In genomic region chr17:14516097-14516496, GRCm38 (mm10) we compare ENCODE assay signal across 10 mouse cellular contexts.
DNase-seq lines count a peak whose midpoint lies in the region; ATAC-seq and TF ChIP-seq lines count a peak whose summit lies in the region.
"Had no signal": no experiment of that assay in that cellular context is flagged by ENCODE, and none has a peak within 500 bp of the region (broad histone marks: within the 10 kb centered on the region; RNA-seq: fewer than 3 reads in every experiment).

No protein-coding gene starts in this region.

- no peaks in the 10 kb centered on the region for H3K27me3 ChIP-seq in C2C12 (ENCODE audit: control insufficient read depth, insufficient read depth, insufficient read length)
- H3K27me3 ChIP-seq in hindbrain, embryonic 16.5 days (replicated peaks; ENCODE audit: control insufficient read depth, insufficient read depth, low read length) = no peaks in the 10 kb centered on the region
- no peaks in the 10 kb centered on the region for H3K27me3 ChIP-seq in midbrain, embryonic 13.5 days
- H3K27me3 ChIP-seq in stomach, embryonic 14.5 days (ENCODE audit: control insufficient read depth, insufficient read depth, low read length) = no peaks in the 10 kb centered on the region

- no peak overlapping the region for H3K9ac ChIP-seq in hindbrain, embryonic 16.5 days (ENCODE audit: low read depth, low read length)
- H3K9ac ChIP-seq in midbrain, embryonic 13.5 days (replicated peaks) = no peak overlapping the region
- H3K9ac ChIP-seq in stomach, embryonic 14.5 days (replicated peaks; ENCODE audit: low read depth, low read length) = no peak overlapping the region

- H3K27ac ChIP-seq in hindbrain, embryonic 16.5 days (ENCODE audit: low read depth, low read length) = no peak overlapping the region
- H3K27ac ChIP-seq in midbrain, embryonic 13.5 days = no peak overlapping the region
- H3K27ac ChIP-seq in stomach, embryonic 14.5 days (ENCODE audit: low read length) = no peak overlapping the region
- H3K27ac ChIP-seq: macrophage had no signal

- TF ChIP-seq CTCF in C2C12 (IDR thresholded peaks at IDR 0.05; ENCODE audit: control insufficient read depth, insufficient read depth, insufficient read length) = peak; percentile 58

- no peaks in the 10 kb centered on the region for H3K4me1 ChIP-seq in hindbrain, embryonic 16.5 days (ENCODE audit: control insufficient read depth, insufficient read depth, low read depth, low read length)
- H3K4me1 ChIP-seq in midbrain, embryonic 13.5 days (replicated peaks) = no peaks in the 10 kb centered on the region
- H3K4me1 ChIP-seq in stomach, embryonic 14.5 days (ENCODE audit: control insufficient read depth, insufficient read depth, low read length) = no peaks in the 10 kb centered on the region

- peak; percentile 83 for DNase-seq in NIH3T3 (ENCODE audit: low read depth)
- DNase-seq in embryo, embryonic 11.5 days (ENCODE audit: low read depth, low spot score) = peak; percentile 59
- DNase-seq in layer of hippocampus, postnatal 36 days = peak; percentile 56 to 63
- no peak for DNase-seq in spleen, postnatal 10 days (ENCODE audit: low spot score in 2 of 2)

- H3K36me3 ChIP-seq in C2C12 (ENCODE audit: control insufficient read depth, insufficient read depth) = no peaks in the 10 kb centered on the region
- H3K36me3 ChIP-seq in hindbrain, embryonic 16.5 days (ENCODE audit: control insufficient read depth, insufficient read depth, low read length) = no peaks in the 10 kb centered on the region
- no peaks in the 10 kb centered on the region for H3K36me3 ChIP-seq in midbrain, embryonic 13.5 days
- H3K36me3 ChIP-seq in stomach, embryonic 14.5 days (ENCODE audit: control insufficient read depth, insufficient read depth, low read length) = no peaks in the 10 kb centered on the region

- H3K4me3 ChIP-seq in C2C12 (ENCODE audit: insufficient read depth, poor library complexity, severe bottlenecking) = no peak overlapping the region
- no peak overlapping the region for H3K4me3 ChIP-seq in hindbrain, embryonic 16.5 days (ENCODE audit: low read length)
- no peak overlapping the region for H3K4me3 ChIP-seq in midbrain, embryonic 13.5 days (replicated peaks)
- H3K4me3 ChIP-seq in stomach, embryonic 14.5 days (ENCODE audit: low read depth, low read length) = no peak overlapping the region
- H3K4me3 ChIP-seq: erythroblast, embryonic 14.5 days had no signal

- ATAC-seq in hindbrain, embryonic 16.5 days = peak; percentile 51; the same call in 1 of the 2 replicates
- peak; percentile 12; the same call in 1 of the 2 replicates for ATAC-seq in midbrain, embryonic 13.5 days
- peak; percentile 20; the same call in 1 of the 2 replicates for ATAC-seq in stomach, embryonic 14.5 days (ENCODE audit: insufficient number of reproducible peaks, insufficient read depth, low FRiP score, low read depth)

- WGBS in hindbrain, embryonic 16.5 days = 25% methylated on average over 8 of the region's 8 CpGs
- WGBS in midbrain, embryonic 13.5 days = 27% methylated on average over 8 of the region's 8 CpGs
- 17% methylated on average over 8 of the region's 8 CpGs for WGBS in stomach, embryonic 14.5 days

- H3ac ChIP-seq in C2C12 (ENCODE audit: control insufficient read depth, insufficient read length, low read depth) = no peak overlapping the region

- H3K4me2 ChIP-seq in hindbrain, embryonic 16.5 days (ENCODE audit: low read length) = no peak overlapping the region
- H3K4me2 ChIP-seq in midbrain, embryonic 13.5 days (replicated peaks) = no peak overlapping the region
- no peak overlapping the region for H3K4me2 ChIP-seq in stomach, embryonic 14.5 days (replicated peaks; ENCODE audit: low read depth, low read length)

- no peaks in the 10 kb centered on the region for H3K9me3 ChIP-seq in hindbrain, embryonic 16.5 days (ENCODE audit: control insufficient read depth, low read length)
- H3K9me3 ChIP-seq in midbrain, embryonic 13.5 days = no peaks in the 10 kb centered on the region
- H3K9me3 ChIP-seq in stomach, embryonic 14.5 days (ENCODE audit: control insufficient read depth, low read depth, low read length) = no peaks in the 10 kb centered on the region

- no peaks in the 10 kb centered on the region for H3K79me3 ChIP-seq in C2C12 (ENCODE audit: low read depth)

- no peaks in the 10 kb centered on the region for H3K79me2 ChIP-seq in C2C12 (ENCODE audit: control insufficient read depth, insufficient read depth)

TF ChIP-seq in C2C12, 6 proteins besides CTCF, POLR2A, EP300 and RAD21:
- TF ChIP-seq MAX (IDR thresholded peaks at IDR 0.05) = no peak
- TF ChIP-seq FOSL1 (IDR thresholded peaks at IDR 0.05; ENCODE audit: insufficient read depth, low read length, poor library complexity, severe bottlenecking) = no peak
- no peak for TF ChIP-seq MYOD1 (IDR thresholded peaks at IDR 0.05; ENCODE audit: control insufficient read depth, insufficient read length, low read depth)
- no peak for TF ChIP-seq USF1 (IDR thresholded peaks at IDR 0.05; ENCODE audit: low read depth)
- TF ChIP-seq MYOG (IDR thresholded peaks at IDR 0.05; ENCODE audit: control insufficient read depth, extremely low read depth, insufficient read length) = no peak
- TF ChIP-seq CEBPB (IDR thresholded peaks at IDR 0.05; ENCODE audit: low read depth) = no peak
TF ChIP-seq in C2C12: peak in this region for 0.

Comparison
In these comparisons a context has a peak if more than half of its experiments do, and no peak if none do; other contexts are left out.
1. DNase-seq: peak in NIH3T3 (single experiment), embryo, embryonic 11.5 days (single experiment) and layer of hippocampus, postnatal 36 days (2 of 2); none in spleen, postnatal 10 days (0 of 2).
2. Peak in every context shown above with its lines, with median percentiles within 50 percentile points of each other: ATAC-seq.